Mouse (Mus musculus) liver, embryonic 14.5 days (tissue): ENCODE data around the gene Abca9. TPM values are rescaled to one million over a fixed set of nuclear protein-coding genes. Genes with fewer than 3 reads are reported as not detected.

Source experiments
- ATAC-seq: fragments of 200-750 bp; cut with Nextera tagmentation; 2 replicates; pipeline ENCODE4 v1.8.0; 2017; ENCODE audit warnings: moderate number of reproducible peaks, mild to moderate bottlenecking, moderate library complexity; ENCODE audit not compliant: insufficient read depth
- DNase-seq, 3 experiments: peaks; one replicate each; pipeline ENCODE4 v3.0.0-alpha.2; 2012 to 2013; ENCODE audit warnings: low read depth in 3 of 3, low spot score in 3 of 3
- H3K27ac ChIP-seq: fragments of 300-500 bp; sonication (generic); 2 replicates; pipeline ENCODE4 v1.5.1; 2014; ENCODE audit warnings: moderate library complexity, mild to moderate bottlenecking, control low read depth, inconsistent platforms
- H3K27me3 ChIP-seq: fragments of 300-500 bp; sonication (generic); 2 replicates; pipeline ENCODE4 v1.6.1; 2014; ENCODE audit warnings: mild to moderate bottlenecking, low read length, moderate library complexity; ENCODE audit not compliant: control insufficient read depth, insufficient read depth
- H3K36me3 ChIP-seq: fragments of 300-500 bp; sonication (generic); replicated peaks from 2 replicates; pipeline ENCODE4 v1.6.1; 2014; ENCODE audit warnings: low read depth; ENCODE audit not compliant: control insufficient read depth, insufficient read depth
- H3K4me1 ChIP-seq, 2 experiments: fragments of 200-500 bp in 1 of 2; fragments of 300-500 bp in 1 of 2; sonication (generic) in 1 of 2; replicated peaks; 2 replicates each; pipeline ENCODE4 v1.6.1; 2012 to 2014; ENCODE audit warnings: antibody characterized with exemption in 1 of 2, inconsistent platforms in 1 of 2, low read length in 1 of 2; ENCODE audit not compliant: control insufficient read depth in 2 of 2, insufficient read depth in 2 of 2
- H3K4me2 ChIP-seq: fragments of 300-500 bp; sonication (generic); 2 replicates; pipeline ENCODE4 v1.6.1; 2014; ENCODE audit warnings: low read depth, mild to moderate bottlenecking, control low read depth, moderate library complexity
- H3K4me3 ChIP-seq, 2 experiments: fragments of 200-500 bp in 1 of 2; fragments of 300-500 bp in 1 of 2; sonication (generic) in 1 of 2; 2 replicates each; pipeline ENCODE4 v1.5.1; 2012 to 2014; ENCODE audit warnings: low read depth in 2 of 2, low read length in 2 of 2, mild to moderate bottlenecking in 2 of 2, control low read depth in 1 of 2, inconsistent platforms in 1 of 2, moderate library complexity in 1 of 2; ENCODE audit not compliant: insufficient read depth in 1 of 2
- H3K9ac ChIP-seq: fragments of 300-500 bp; sonication (generic); replicated peaks from 2 replicates; pipeline ENCODE4 v1.6.1; 2014; ENCODE audit warnings: mild to moderate bottlenecking, control low read depth, moderate library complexity
- H3K9me3 ChIP-seq: fragments of 300-500 bp; sonication (generic); 2 replicates; pipeline ENCODE4 v1.6.1; 2016; ENCODE audit warnings: low read length, mixed read lengths; ENCODE audit not compliant: control insufficient read depth
- CTCF ChIP-seq: IDR thresholded peaks from 2 replicates; pipeline ENCODE4 v1.5.1; 2016; ENCODE audit warnings: antibody characterized with exemption, low read depth, control low read depth
- EP300 ChIP-seq: IDR thresholded peaks from 2 replicates; pipeline ENCODE4 v1.6.1; 2016; ENCODE audit warnings: antibody characterized with exemption, low read depth
- WGBS: fragments of 180-500 bp; shearing (Covaris S2); extraction: QIAGEN DNeasy Blood & Tissue Kit; methylation state at CpG from one replicate; pipeline ENCODE4 v1.1.7; 2014; ENCODE audit not compliant: insufficient replicate concordance; 5-methylcytosine and 5-hydroxymethylcytosine counted together
- polyA plus RNA-seq, 2 experiments: library from polyadenylated mRNA; depleted of rRNA in 1 of 2; stranded (reverse) in 1 of 2; unstranded in 1 of 2; fragments of >200 nt; fragmentation: Nextera tagmentation in 1 of 2; extraction: Ambion mirVana in 1 of 2; gene quantifications; 2 replicates each; pipeline versions ENCODE4 v1.2.1 to v1.2.3; 2012 to 2014

The Abca9 gene
- polyA plus RNA-seq, 2 experiments = 0.40 to 0.74 TPM

DNA sequence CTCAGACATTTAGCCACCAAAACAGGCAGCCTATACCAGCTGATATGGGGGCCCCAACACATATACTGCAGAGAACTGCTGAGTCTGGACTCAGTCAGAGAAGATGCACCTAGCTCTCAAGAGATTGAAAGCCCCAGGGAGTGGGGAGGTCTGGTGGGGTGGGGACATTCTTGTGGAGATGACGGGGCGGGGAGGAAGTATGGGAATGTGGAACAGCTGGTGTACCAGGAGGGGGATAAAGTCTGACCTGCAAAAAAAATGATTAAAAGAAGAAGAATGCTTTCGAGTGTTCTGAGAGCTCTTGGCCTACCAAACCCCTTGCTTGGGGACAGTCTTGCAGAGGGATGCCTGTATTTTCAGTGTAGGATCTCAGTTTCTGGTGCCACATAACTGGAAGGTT lies 114.3 kb downstream of the Abca9 start:
- ATAC-seq (no peak), DNase-seq (no peak)
- Histone ChIP-seq H3K4me3 (no peak overlapping the region), H3K9ac (no peak overlapping the region), H3K36me3 (no peaks in the 10 kb centered on the region), H3K27me3 (no peaks in the 10 kb centered on the region), H3K27ac (no peak overlapping the region), H3K4me1 (no peaks in the 10 kb centered on the region), H3K9me3 (no peaks in the 10 kb centered on the region), H3K4me2 (no peak overlapping the region)
- TF ChIP-seq EP300 (no peak), CTCF (no peak)
- WGBS = 46% methylated on average over 3 of the region's 3 CpGs

Other genes starting within 250 kb of the Abca9 start
- gene Abca8b, start 172.4 kb downstream of the Abca9 start, polyA plus RNA-seq (2012; rRNA removed) = 3.5 and 4.7 TPM in 2 replicates
- 4.7 and 5.4 TPM in 2 replicates for gene Abca8b, start 172.4 kb downstream of the Abca9 start, polyA plus RNA-seq (2014; fragmentation: Nextera tagmentation; extraction: Ambion mirVana)
- 1.3 and 3.2 TPM in 2 replicates for gene Abca8a, start 72.2 kb downstream of the Abca9 start, polyA plus RNA-seq (2012; rRNA removed)
- 0.94 and 2.3 TPM in 2 replicates for gene Abca8a, start 72.2 kb downstream of the Abca9 start, polyA plus RNA-seq (2014; fragmentation: Nextera tagmentation; extraction: Ambion mirVana)
- 1.9 and 2.5 TPM in 2 replicates for gene Abca6, start 83.6 kb upstream of the Abca9 start, polyA plus RNA-seq (2012; rRNA removed)
- 4.2 TPM in 2 replicates for gene Abca6, start 83.6 kb upstream of the Abca9 start, polyA plus RNA-seq (2014; fragmentation: Nextera tagmentation; extraction: Ambion mirVana)
- gene Abca5, start 169.5 kb upstream of the Abca9 start, polyA plus RNA-seq (2012; rRNA removed) = 0.19 and 0.23 TPM in 2 replicates
- 0.58 and 1.4 TPM in 2 replicates for gene Abca5, start 169.5 kb upstream of the Abca9 start, polyA plus RNA-seq (2014; fragmentation: Nextera tagmentation; extraction: Ambion mirVana)
- gene Map2k6, start 230.9 kb upstream of the Abca9 start, polyA plus RNA-seq (2012; rRNA removed) = 2.3 and 2.8 TPM in 2 replicates
- 3.6 and 4.5 TPM in 2 replicates for gene Map2k6, start 230.9 kb upstream of the Abca9 start, polyA plus RNA-seq (2014; fragmentation: Nextera tagmentation; extraction: Ambion mirVana)